Mouse (Mus musculus) MEL (cell line): ENCODE results near the gene Gm12355. TPM values are rescaled to one million over a fixed set of nuclear protein-coding genes. Genes with fewer than 3 reads are reported as not detected.

Experiments used
- DNase-seq: peaks from one replicate; pipeline ENCODE4 v3.0.0; 2011; ENCODE audit warnings: low read depth, low spot score
- H3K27ac ChIP-seq: 2 replicates; pipeline ENCODE4 v1.5.1; 2012; ENCODE audit warnings: low read depth, mild to moderate bottlenecking, control low read depth, low read length, moderate library complexity; ENCODE audit not compliant: control insufficient read depth
- H3K27me3 ChIP-seq, 2 experiments: fragments of 150-350 bp in 1 of 2; sonication (generic) in 1 of 2; 2 replicates each; pipeline ENCODE4 v1.6.1; 2012; ENCODE audit warnings: low read length in 2 of 2, mild to moderate bottlenecking in 2 of 2, improper control_type of control experiment in 1 of 2, moderate library complexity in 1 of 2; ENCODE audit not compliant: insufficient read depth in 2 of 2, control insufficient read depth in 1 of 2
- H3K36me3 ChIP-seq, 2 experiments: 2 replicates each; pipeline ENCODE4 v1.6.1; 2012 to 2014; ENCODE audit warnings: low read length in 2 of 2, improper control_type of control experiment in 1 of 2, inconsistent platforms in 1 of 2, mild to moderate bottlenecking in 1 of 2; ENCODE audit not compliant: insufficient read depth in 2 of 2, control insufficient read depth in 1 of 2
- H3K4me1 ChIP-seq, 2 experiments: fragments of 150-350 bp in 1 of 2; sonication (generic) in 1 of 2; 2 replicates each; pipeline ENCODE4 v1.6.1; 2012; ENCODE audit warnings: low read length in 2 of 2, improper control_type of control experiment in 1 of 2, mild to moderate bottlenecking in 1 of 2; ENCODE audit not compliant: insufficient read depth in 2 of 2, control insufficient read depth in 1 of 2
- H3K4me3 ChIP-seq, 2 experiments: fragments of 150-350 bp in 1 of 2; sonication (generic) in 1 of 2; 2 replicates each; pipeline ENCODE4 v1.5.1; 2012; ENCODE audit warnings: low read depth in 2 of 2, low read length in 2 of 2, mild to moderate bottlenecking in 2 of 2, moderate library complexity in 2 of 2, control low read depth in 1 of 2, improper control_type of control experiment in 1 of 2; ENCODE audit not compliant: control insufficient read depth in 1 of 2, insufficient read depth in 1 of 2
- H3K79me2 ChIP-seq: 2 replicates; pipeline ENCODE4 v1.6.1; 2012; ENCODE audit warnings: mild to moderate bottlenecking, low read length, moderate library complexity; ENCODE audit not compliant: control insufficient read depth, poor library complexity, insufficient read depth
- H3K9ac ChIP-seq: 2 replicates; pipeline ENCODE4 v1.6.1; 2012; ENCODE audit warnings: low read depth, mild to moderate bottlenecking, control low read depth, low read length, moderate library complexity; ENCODE audit not compliant: control insufficient read depth, poor library complexity, severe bottlenecking
- H3K9me3 ChIP-seq: fragments of 150-350 bp; sonication (generic); replicated peaks from 2 replicates; pipeline ENCODE4 v1.6.1; 2012; ENCODE audit warnings: mild to moderate bottlenecking, low read length, improper control_type of control experiment, moderate library complexity; ENCODE audit not compliant: insufficient read depth
- ETS1 ChIP-seq: IDR thresholded peaks from 2 replicates; pipeline ENCODE4 v1.6.1; 2012; ENCODE audit warnings: low read depth, mild to moderate bottlenecking, inconsistent platforms, low read length, improper control_type of control experiment, moderate library complexity
- MAZ ChIP-seq: IDR thresholded peaks from 2 replicates; pipeline ENCODE4 v1.6.1; 2012; ENCODE audit warnings: low read depth, mild to moderate bottlenecking, inconsistent platforms, low read length, improper control_type of control experiment
- POLR2AphosphoS5 ChIP-seq: IDR thresholded peaks from 2 replicates; pipeline ENCODE4 v1.6.1; 2012; ENCODE audit warnings: low read depth, borderline replicate concordance, mild to moderate bottlenecking, inconsistent platforms, low read length, moderate library complexity, mixed read lengths
- TAL1 ChIP-seq: IDR thresholded peaks from 2 replicates; pipeline ENCODE4 v1.6.1; 2012; ENCODE audit warnings: mild to moderate bottlenecking, inconsistent platforms, low read length, moderate library complexity, mixed read lengths
- USF2 ChIP-seq, 2 experiments: IDR thresholded peaks; 2 replicates each; pipeline ENCODE4 v1.6.1; 2011 to 2012; ENCODE audit warnings: improper control_type of control experiment in 2 of 2, low read length in 2 of 2, borderline replicate concordance in 1 of 2, inconsistent platforms in 1 of 2, low read depth in 1 of 2, mild to moderate bottlenecking in 1 of 2; ENCODE audit not compliant: insufficient read depth in 1 of 2
- ZKSCAN1 ChIP-seq: IDR thresholded peaks from 2 replicates; pipeline ENCODE4 v1.6.1; 2012; ENCODE audit warnings: low read depth, mild to moderate bottlenecking, inconsistent platforms, low read length, improper control_type of control experiment, moderate library complexity
- ZNF384 ChIP-seq: IDR thresholded peaks from 2 replicates; pipeline ENCODE4 v1.6.1; 2012; ENCODE audit warnings: low read depth, mild to moderate bottlenecking, inconsistent platforms, low read length, improper control_type of control experiment
- polyA plus RNA-seq, 2 experiments: library from polyadenylated mRNA; stranded (reverse) in 1 of 2; unstranded in 1 of 2; fragments of >175 nt in 1 of 2; fragments of >200 nt in 1 of 2; gene quantifications; 2 replicates each; pipeline versions ENCODE4 v1.2.1 to v1.2.4; 2012; ENCODE audit warnings: low replicate concordance in 2 of 2, low read depth in 1 of 2; ENCODE audit not compliant: insufficient read length in 2 of 2, insufficient read depth in 1 of 2, missing spikeins in 1 of 2
- total RNA-seq: library from RNA; depleted of rRNA; stranded (reverse); fragments of 300-350 nt; gene quantifications from 2 replicates; pipeline ENCODE4 v1.2.3, GENCODE M21; 2012

Gene Gm12355
- total and polyA plus RNA-seq, 3 experiments = 0.58 to 3.4 TPM; not detected in 1

GRCm38 (mm10) chr11:98586087-98586891 is 39.2 kb downstream of the Gm12355 start:
- H3K27ac ChIP-seq = peak overlapping the region; percentile 42
- TF ChIP-seq MAZ (no peak; the same call in none of the 2 replicates), ETS1 (no peak), ZNF384 (peak; percentile 58; the same call in 1 of the 2 replicates), TAL1 (no peak)
- H3K9ac ChIP-seq = peak overlapping the region; percentile 90
- peaks cover 39 to 61% of the 10 kb centered on the region in 2 experiments for H3K4me1 ChIP-seq
- H3K4me3 ChIP-seq = peak overlapping the region; percentile 82 to 83
- no peaks in the 10 kb centered on the region; a peak in 1 of 4 replicates for H3K27me3 ChIP-seq
- H3K79me2 ChIP-seq = peaks cover 30% of the 10 kb centered on the region
- H3K9me3 ChIP-seq = no peaks in the 10 kb centered on the region
- DNase-seq = peak; percentile 47
- H3K36me3 ChIP-seq = peaks cover 2 to 54% of the 10 kb centered on the region in 2 experiments; a peak in 3 of 4 replicates

- Histone ChIP-seq H3K4me3 (no peak overlapping the region), H3K27me3 (no peaks in the 10 kb centered on the region), H3K4me1 (peaks cover 48 to 77% of the 10 kb centered on the region in 2 experiments), H3K9ac (peak overlapping the region; percentile 90), H3K9me3 (no peaks in the 10 kb centered on the region), H3K79me2 (peaks cover 30% of the 10 kb centered on the region), H3K27ac (peak overlapping the region; percentile 45), H3K36me3 (peaks cover 2 to 70% of the 10 kb centered on the region in 2 experiments; a peak in 3 of 4 replicates)
- DNase-seq = no peak
- TF ChIP-seq USF2 (IDR thresholded peaks at IDR 0.05; ENCODE audit: borderline replicate concordance in 1 of 2, insufficient read depth in 1 of 2, low read depth in 1 of 2, low read length in 2 of 2) (no peak), POLR2AphosphoS5 (peak; percentile 57; the same call in 1 of the 2 replicates)
Observed at GRCm38 (mm10) chr11:98584629-98585177, 40.8 kb downstream of the Gm12355 start.

- peaks cover 2 to 68% of the 10 kb centered on the region in 2 experiments; a peak in 3 of 4 replicates for H3K36me3 ChIP-seq
- peak overlapping the region; percentile 13; the same call in 1 of the 2 replicates for H3K9ac ChIP-seq
Observed at GRCm38 (mm10) chr11:98584146-98584545, 41.3 kb downstream of the Gm12355 start.

More at GRCm38 (mm10) chr11:98584146-98584545, 41.3 kb downstream of the Gm12355 start:
- Histone ChIP-seq H3K4me3 (no peak overlapping the region), H3K79me2 (peaks cover 30% of the 10 kb centered on the region), H3K27ac (peak overlapping the region; percentile 45), H3K4me1 (peaks cover 44 to 74% of the 10 kb centered on the region in 2 experiments), H3K9me3 (no peaks in the 10 kb centered on the region), H3K27me3 (no peaks in the 10 kb centered on the region)
- TF ChIP-seq ZKSCAN1 (no peak), ZNF384 (no peak)
- no peak for DNase-seq
